Mouse (Mus musculus) monocyte, adult 5-6 weeks (primary cell): Measurements from ENCODE around the gene Pidd1. TPM values are rescaled to one million over a fixed set of nuclear protein-coding genes. Genes with fewer than 3 reads are reported as not detected.
"Not testable (repeated sequence)": the region's sequence is repeated elsewhere in the genome, so short reads cannot be mapped to it uniquely, and the experiment has no call there.

ENCODE experiments used
- ATAC-seq: fragments of 153-309, 156-312 bp; replicated peaks from 2 replicates; pipeline ENCODE4 v1.8.0; 2017; ENCODE audit warnings: mild to moderate bottlenecking; ENCODE audit not compliant: low TSS enrichment, insufficient number of reproducible peaks, severe bottlenecking, poor library complexity, low FRiP score
- total RNA-seq: library from RNA; stranded (forward); fragments of 200-1000, 200-491, 200-594 nt; gene quantifications from 3 replicates; pipeline ENCODE4 v1.2.3, GENCODE M21; 2017

Gene Pidd1
- total RNA-seq, 1 experiment from 2014 or later, result 4.5 TPM

GRCm38 (mm10) chr7:141461521-141462332 is 17.9 kb upstream of the Pidd1 start:
- ATAC-seq, result no peak

DNA sequence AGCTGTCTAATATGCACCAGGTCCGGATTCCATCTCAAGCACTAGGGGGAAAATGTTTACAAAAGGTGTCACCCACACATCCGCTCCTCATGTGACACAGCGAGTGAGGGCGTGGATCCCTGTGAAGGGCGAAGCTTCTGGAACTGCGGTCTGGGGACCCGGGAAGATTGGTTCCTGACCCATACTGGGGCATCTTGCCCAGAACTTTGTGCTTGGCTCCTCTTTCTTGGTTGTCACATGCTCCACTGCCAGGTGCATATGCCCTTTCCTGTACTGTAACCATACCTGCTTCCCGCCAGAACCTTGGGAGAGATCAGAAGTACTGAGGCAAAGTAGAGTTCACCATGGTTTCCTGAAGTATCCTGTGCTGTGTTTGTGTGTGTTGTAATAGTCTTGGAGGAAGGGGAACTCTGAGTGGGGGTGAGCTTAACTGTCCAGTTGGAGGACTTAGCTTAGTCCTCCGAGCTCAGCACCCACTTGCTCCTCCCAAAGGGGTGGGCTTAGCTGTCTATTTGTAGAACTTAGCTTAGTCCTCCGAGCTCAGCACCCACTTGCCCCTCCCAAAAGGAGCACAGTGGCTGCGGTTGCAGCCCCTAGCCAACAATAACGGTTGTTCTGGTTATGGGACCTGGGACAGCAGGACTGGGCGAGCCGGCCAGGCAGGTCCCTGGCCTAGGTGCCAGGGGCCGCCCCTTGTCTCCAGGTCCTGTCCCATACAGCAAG is 16.7 kb upstream of the Pidd1 start, which contains the start of gene Cracr2b:
Gene Cracr2b, plus strand, starts transcription at position 704 of the 723 bp plus-strand sequence.
- ATAC-seq, result no peak

DNA sequence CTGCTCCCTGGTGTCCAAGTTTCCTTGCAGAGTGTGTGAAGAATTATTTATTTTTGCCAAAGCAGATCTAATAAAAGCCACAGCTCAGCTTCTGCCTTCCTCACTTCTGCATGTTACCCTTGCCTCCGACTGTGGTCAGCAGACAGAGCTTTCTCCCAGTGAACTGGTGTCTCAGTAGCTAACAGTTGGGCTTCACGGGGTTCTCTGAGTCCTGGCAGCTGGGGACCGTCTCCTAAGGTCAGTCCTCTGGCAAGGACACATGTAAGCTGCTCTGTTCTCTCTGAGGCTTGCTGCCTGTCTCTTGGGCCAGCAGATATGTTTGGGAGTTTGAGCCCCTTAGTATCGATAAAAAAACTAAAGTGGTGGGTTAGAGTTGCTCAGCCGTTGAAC is 16.2 kb upstream of the Pidd1 start:
- ATAC-seq, result no peak

DNA sequence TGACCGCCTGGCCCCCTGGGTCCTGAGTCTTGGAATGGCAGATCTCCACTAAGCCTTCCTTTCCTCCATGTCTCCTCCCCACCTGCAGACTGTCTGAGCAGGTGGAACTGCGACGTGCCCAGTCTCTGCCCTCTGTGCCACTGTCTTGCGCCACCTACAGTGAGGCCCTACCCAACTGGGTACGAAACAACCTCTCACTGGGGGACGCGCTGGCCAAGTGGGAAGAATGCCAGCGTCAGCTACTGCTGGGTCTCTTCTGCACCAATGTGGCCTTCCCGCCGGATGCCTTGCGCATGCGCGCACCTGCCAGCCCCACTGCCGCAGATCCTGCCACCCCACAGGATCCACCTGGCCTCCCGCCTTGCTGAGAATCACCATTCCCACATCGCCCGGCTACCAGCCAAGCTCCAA is 15.5 kb upstream of the Pidd1 start:
- no peak for ATAC-seq

DNA sequence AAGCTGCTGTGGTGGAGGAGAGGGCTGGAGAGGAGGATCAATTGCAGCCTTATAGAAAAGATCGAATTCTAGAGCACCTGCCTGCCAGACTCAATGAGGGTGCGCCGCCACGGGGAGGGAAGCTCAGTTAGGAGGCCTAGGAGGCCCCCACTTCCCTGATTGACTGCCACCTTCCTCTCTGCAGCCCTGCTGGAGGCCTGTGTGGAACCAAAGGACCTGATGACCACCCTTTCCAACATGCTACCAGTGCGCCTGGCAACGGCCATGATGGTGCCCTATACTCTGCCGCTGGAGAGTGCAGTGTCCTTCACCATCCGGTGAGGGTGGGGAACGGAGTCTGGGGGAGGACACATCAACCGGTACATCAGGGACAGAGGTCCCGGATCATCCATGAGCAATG is 14.8 kb upstream of the Pidd1 start:
- no peak for ATAC-seq

DNA sequence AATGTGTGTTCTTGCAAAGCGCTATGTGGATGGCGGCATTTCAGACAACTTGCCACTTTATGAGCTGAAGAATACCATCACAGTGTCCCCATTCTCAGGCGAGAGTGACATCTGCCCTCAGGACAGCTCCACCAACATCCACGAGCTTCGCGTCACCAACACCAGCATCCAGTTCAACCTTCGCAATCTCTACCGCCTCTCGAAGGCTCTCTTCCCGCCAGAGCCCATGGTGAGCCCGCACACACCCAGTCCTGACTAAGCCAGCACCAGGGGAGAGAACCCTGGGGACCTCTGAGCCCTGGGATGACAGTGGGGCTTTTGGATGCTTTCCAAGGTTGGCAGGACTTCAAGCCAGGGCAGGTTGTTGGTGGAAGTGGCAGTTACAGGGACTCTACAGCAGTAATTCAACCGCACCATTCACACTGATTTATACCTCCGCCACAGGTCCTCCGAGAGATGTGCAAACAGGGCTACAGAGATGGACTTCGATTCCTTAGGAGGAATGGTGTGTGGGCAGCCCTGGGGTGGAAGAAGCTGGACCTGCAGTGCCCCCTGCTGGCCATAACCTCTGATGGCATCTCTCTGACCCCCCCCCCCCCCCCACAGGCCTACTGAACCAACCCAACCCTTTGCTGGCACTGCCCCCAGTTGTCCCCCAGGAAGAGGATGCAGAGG is 14.3 kb upstream of the Pidd1 start:
- ATAC-seq, result no peak

DNA sequence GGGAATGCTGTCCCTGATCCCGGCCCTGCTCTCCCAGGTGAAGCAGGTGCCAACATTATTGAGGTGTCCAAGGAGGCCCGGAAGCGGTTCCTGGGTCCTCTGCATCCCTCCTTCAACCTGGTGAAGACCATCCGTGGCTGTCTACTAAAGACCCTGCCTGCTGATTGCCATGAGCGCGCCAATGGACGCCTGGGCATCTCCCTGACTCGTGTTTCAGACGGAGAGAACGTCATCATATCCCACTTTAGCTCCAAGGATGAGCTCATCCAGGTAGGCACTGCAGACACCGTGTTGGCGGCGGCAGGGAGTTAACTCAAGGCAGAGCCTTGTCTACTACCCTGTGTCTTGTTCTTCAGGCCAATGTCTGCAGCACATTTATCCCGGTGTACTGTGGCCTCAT is 13.4 kb upstream of the Pidd1 start:
- ATAC-seq, result no peak

GRCm38 (mm10) chr7:141456739-141457138 is 12.9 kb upstream of the Pidd1 start:
- ATAC-seq, result no peak

DNA sequence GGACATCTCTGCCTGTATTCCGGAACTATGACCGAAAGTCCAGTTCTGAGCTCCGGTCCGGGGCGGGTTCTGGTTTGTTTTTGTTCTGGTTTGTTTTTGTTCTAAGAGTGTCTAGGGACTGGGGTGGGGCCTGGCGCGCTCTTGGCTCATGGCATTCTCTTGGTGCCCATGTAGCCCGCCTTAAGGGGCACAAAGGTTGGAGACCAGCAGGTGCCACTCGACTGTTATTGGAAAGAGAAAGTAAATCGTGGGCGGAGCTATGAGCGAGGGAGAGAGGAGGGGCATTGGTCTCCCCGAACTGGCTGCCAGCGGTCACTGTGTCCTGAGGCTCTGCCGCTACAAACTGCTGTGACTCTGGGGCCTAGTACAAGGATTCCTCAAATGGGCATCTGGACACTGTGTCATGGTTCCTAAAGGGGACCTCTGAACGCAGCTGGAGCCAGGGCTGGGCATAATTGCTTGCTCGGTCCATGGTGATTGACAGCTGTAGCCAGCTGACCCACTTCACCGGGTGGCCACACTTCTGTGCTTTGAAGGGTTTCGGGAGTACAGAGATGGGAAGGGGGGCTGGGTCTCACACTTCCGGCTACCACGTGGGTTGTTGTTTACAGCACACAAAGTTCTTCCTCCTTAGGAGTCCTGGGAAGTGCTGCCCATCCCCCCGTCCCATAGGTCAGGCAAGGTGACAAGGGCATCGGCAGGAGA is 11.9 kb upstream of the Pidd1 start:
- peak; percentile 46 for ATAC-seq

- peak; percentile 67 for ATAC-seq
These were observed 11.2 kb upstream of the Pidd1 start, which contains the start of gene Pnpla2 for GRCm38 (mm10) chr7:141454967-141455551. TSS of gene Pnpla2 (plus strand) at chr7:141455198.

- no peak for ATAC-seq
These were observed 9.8 kb upstream of the Pidd1 start for GRCm38 (mm10) chr7:141453636-141454035.

DNA sequence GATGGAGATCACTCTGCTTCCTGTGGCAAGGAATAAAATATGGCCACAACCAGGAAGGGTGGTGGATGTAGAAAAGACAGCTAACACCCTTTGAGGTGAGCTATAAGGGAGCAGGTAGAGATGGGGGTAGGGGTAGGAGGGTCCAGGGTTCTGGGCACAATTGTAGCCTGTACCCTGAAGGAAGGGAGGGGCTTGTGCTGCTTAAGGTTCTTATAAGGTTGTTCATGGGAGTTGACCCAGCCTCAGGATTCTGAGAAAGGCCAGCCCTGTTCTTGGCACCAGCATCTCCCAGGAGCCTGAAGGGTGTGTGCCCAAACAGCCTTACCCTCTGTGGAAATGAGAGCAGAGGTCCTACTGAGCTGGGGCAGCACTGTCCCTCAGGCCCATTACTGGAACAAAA is 8.1 kb upstream of the Pidd1 start:
- no peak for ATAC-seq

GRCm38 (mm10) chr7:141447110-141447991 is 3.5 kb upstream of the Pidd1 start, which contains the start of gene Rplp2:
TSS of gene Rplp2 (plus strand) at chr7:141447370.
- ATAC-seq, result peak; percentile 89

DNA sequence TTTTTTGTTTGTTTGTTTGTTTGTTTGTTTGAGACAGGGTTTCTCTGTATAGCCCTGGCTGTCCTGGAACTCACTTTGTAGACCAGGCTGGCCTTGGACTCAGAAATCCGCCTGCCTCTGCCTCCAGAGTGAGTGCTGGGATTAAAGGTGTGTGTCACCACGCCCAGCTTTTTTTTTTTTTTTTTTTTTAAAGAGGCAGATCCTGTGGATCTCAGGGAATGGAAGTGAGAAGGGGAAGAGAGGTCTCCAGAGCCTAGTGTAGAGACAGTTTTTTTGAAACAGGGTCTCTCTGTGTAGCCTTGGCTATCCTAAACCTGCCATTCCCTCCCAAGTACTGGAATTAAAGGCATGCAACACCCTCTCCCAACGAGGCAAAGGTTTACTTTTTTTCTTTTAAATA is 2.5 kb upstream of the Pidd1 start:
- ATAC-seq, result not testable (repeated sequence)

GRCm38 (mm10) chr7:141443081-141443821 is 574 bp downstream of the Pidd1 start:
- ATAC-seq, result no peak

GRCm38 (mm10) chr7:141442199-141442598 is 1.6 kb downstream of the Pidd1 start:
- ATAC-seq, result no peak

GRCm38 (mm10) chr7:141441460-141441859 is 2.4 kb downstream of the Pidd1 start:
- ATAC-seq, result no peak
